Mouse (Mus musculus) left cerebral cortex, postnatal 10 days (tissue): ENCODE results near the gene Cacna1g. TPM values are rescaled to one million over a fixed set of nuclear protein-coding genes. Genes with fewer than 3 reads are reported as not detected.
"Not testable (repeated sequence)": the region's sequence is repeated elsewhere in the genome, so short reads cannot be mapped to it uniquely, and the experiment has no call there.

Experiments used
- DNase-seq, 2 experiments: peaks; one replicate each; pipeline ENCODE4 v3.0.0; 2021 to 2022; ENCODE audit warnings: low spot score in 2 of 2, mixed read lengths in 1 of 2; ENCODE audit errors: extremely low spot score in 1 of 2
- intact Hi-C: fragments of 180-260 bp; cut with DNase I; formaldehyde crosslinking; loops from one replicate; pipeline ENCODE4 v1.15.1; 2025
- total RNA-seq, 2 experiments: library from RNA; stranded (reverse); gene quantifications; 2 replicates each; pipeline ENCODE4 v1.2.3; 2021

Gene Cacna1g
- total RNA-seq, 2 experiments from 2014 or later = 143 to 151 TPM

DNA sequence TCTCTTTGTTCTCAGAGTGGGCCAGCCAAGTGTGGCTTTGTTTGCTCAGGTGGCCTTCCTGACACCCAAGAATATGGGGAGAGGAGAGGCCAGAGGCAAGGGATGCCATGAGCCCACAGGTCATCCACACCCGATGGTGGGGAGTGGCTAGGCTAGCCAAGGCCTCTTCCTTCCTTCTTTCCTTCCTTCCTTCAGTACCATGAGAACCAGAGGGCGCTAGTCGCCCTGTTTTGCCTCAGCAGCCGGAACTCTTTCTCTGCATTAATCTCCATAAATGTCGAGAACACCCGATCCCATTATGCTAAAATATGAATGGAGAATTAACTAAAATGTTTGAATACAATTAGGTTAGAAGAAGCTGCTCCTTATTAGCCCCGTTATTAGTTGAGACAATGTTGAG lies 53.7 kb downstream of the Cacna1g start:
- no peak for DNase-seq
- intact Hi-C loops = loop anchor here (5.0 to 10.0 kb wide), 3 partner anchors 52 to 124 kb away; partner anchors contain the start of genes Cacna1g, Rsad1 and Spata20

DNA sequence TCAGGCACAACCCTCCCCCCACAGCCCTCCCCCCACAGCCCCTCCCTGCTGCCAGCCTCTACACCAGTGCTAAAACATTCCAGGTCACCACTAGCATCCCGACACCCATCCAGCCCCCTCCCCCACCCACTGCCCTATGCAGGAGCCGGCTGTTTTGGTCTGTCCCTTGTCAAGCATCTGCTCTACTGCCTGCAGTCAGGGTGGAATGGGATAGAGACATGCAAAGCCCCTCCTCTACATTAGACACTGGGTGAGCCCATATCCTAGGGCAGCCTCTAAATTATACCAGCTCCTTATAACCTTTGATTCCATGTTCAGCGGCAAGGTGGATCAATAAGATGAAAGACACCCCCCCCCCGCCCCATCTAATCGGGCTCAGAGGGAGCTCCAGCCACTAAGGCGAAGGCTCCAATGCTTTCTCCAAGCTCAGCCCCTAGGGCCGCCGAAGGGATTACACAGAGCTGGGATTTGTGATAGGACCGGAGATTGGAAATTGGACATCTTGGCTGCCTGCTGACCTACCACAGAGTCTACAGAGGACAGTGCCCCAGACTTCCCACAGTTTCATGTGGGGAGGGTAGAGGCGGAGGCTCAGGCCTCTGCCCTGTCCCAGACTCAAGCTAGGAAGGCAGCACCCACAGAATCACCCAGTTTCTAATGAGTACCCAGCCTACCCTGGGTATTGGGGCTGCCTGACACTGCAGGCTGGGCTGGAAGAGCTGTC lies 54.8 kb downstream of the Cacna1g start:
- no peak for DNase-seq

DNA sequence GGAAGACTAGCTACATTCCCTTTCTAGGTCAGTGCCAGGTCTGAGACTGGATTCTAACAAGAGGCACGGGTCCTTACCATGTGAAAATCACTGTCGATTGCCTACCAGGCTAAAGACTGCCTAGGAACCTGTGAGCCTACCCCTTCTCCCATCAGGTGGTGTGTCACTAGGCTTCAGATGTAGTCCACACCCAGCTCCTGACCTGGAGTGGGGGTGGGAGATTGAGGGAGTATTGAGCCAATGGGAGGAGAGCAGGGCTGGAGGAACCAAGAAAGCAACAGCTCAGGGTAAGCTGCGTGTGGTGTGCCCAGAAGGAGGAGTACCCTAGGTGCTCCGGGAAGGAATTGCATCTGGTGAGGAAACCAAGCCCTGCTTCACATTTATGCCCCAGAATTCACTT lies 60.0 kb downstream of the Cacna1g start:
- intact Hi-C loops = no loop called here
- no peak for DNase-seq

More for the DNA sequence above, 54.8 kb downstream of the Cacna1g start:
- intact Hi-C loops = no loop called here

DNA sequence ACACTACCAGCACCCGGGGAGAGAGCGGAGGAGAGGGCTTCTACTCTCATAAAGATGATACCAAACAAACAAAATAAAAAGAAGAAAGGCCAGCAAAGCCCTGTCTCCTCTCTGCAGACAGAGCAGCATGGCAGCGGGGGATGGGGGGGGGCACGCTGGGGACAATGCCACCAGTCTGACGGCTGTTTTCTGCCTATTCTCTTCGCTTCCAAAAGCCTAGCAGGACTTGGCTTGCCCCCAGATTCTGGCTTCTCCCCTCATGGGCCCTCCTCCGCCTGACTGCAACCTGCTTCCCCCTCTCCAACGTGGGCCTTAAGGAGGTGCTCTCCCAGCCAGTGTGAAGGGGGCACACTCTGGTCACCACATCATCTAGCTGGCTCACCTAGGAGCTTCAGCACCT lies 60.5 kb downstream of the Cacna1g start:
- DNase-seq = peak in 1 of 2 experiments; percentile 70
- intact Hi-C loops = no loop called here

DNA sequence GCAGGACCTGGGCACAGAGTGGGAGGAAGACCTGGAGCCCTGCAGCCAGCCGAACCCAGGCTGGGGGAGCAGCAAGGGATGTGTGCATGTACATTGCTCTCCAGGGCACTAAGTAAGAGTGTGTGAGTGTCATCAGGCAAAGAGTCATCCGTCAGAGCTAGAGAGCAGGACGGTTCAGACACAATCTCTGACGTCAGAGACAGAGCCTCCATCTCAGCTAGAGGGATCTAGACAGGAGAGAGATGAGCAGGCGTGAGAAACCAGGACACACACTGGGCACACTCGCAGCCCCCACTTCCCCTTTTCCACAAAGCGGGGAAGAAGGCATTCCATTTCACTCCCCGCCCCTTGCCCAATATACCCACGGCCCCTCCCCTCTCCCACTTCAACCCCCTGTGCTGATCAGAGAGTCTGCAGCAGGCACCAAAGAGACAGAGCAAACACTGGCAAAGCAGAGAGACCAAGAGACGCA lies 61.0 kb downstream of the Cacna1g start:
- no peak for DNase-seq
- intact Hi-C loops = no loop called here

DNA sequence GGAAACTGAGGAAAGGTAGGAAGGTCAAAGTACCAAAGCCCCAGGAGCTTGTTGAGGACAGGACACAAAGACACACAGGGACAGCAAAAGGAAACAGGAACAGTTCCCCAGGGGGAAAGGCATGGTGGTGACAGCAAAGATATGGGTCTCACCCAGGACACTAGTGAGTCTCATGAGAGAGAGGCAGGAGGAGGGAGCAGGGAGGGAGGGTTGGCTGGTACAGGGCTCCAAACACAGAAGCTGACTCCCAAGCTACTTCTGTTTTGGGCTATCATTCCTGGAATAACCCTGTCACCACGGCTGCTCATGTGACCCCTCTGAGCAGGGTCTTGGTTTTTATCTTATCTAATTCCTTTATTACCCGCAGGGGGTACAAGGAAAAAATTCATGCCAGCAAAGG lies 61.4 kb downstream of the Cacna1g start:
- DNase-seq = no peak
- intact Hi-C loops = no loop called here

DNA sequence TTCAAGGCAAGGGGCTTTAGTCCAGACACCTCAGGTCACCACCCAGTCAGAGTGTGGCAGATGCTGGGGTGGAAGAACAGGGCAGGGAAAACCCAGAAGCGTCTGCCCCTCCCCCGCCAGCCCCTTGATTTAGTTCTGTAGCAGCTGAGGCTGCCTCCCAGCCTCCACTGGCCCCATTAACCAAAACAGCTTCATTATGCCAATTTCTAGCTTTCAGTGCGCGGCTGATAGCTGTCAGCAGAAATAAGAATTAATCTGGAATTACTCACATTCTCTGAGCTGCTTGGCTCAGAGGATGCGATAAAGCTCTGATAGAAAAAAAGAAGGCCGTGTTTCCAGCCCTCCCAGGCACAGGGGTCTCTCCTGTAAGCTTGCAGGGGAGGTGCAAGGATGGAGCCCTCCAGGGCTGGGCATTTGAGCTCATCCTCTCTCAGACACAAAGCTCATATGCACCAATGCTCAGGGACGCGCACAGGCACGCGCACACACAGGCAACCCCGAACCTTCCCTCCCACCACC lies 66.1 kb downstream of the Cacna1g start:
- intact Hi-C loops = no loop called here
- peak in 1 of 2 experiments; percentile 55 for DNase-seq

DNA sequence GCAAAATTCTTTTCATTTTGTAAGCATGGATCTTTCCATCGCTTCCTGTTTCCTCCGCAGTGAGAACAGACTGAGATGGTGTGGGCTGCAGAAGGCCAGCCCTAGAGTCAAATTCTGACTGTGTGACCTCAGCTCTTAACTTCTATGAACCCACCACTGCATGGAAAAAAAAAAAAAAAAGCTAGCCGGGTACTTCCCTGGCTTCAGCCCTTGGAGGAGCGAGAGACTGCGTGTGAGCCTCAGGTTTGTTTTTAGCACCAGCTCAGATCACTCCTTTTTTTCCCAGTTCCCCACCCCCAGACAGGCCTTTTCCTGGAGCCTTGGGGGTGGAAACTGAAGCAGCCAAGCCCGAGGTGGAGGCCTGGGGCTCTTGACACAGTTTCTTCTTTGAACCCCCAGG lies 68.7 kb downstream of the Cacna1g start:
- intact Hi-C loops = loop anchor here (2.0 kb wide), 1 partner anchor 65 kb away; no protein-coding TSS in a partner anchor
- DNase-seq = no peak

DNA sequence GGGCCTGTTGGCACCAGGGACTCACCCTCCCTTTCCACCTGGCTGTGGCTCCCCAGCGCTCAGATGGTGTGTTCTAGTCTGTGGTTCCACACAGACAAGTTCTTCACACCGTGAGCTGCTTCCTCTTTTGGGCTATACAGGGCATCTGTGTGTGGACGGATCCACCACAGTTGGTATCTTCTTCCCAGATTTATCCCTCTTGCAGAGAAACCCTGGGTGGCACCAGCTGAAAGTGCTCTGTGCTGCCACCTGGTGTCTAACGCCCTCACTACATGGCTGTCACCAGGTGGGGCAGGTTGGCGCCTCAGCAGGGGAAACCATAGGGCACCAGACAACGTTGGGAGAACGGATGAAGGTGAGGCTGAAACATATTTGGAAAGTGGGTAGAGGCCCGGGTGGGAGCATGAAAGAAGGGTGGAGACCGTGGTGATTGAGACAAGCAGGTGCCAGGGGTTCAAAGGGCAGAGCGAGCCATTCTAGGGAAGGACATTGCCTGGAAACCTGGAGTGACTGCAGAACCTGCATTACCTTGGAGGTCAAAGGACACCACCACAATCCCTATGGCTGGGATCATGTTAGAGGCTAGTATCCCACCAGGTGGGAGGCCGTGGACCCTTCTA lies 69.2 kb downstream of the Cacna1g start:
- DNase-seq = peak in 1 of 2 experiments; percentile 81
- intact Hi-C loops = loop anchor here (2.0 kb wide), 1 partner anchor 64 kb away; no protein-coding TSS in a partner anchor

DNA sequence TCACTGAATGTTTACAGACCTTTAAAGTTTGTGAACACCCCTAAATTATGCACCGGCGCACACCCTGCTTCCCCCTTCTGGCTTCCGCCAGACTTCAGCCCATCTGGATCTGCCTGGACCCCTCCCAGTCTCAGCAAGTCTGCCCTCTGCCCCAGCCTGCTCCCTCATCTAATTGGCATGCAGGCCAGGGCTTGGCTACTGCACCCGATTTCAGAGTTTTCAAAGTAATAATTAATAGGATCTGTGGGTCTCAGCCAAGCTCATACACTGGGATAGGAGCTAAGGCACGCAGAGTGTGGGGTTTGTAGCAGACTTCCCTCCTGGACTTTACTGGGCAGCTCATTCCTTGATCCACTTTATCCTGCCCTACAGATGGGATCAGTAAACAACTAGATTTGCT lies 69.8 kb downstream of the Cacna1g start:
- intact Hi-C loops = loop anchor here (2.0 kb wide), 1 partner anchor 63 kb away; no protein-coding TSS in a partner anchor
- DNase-seq = no peak

DNA sequence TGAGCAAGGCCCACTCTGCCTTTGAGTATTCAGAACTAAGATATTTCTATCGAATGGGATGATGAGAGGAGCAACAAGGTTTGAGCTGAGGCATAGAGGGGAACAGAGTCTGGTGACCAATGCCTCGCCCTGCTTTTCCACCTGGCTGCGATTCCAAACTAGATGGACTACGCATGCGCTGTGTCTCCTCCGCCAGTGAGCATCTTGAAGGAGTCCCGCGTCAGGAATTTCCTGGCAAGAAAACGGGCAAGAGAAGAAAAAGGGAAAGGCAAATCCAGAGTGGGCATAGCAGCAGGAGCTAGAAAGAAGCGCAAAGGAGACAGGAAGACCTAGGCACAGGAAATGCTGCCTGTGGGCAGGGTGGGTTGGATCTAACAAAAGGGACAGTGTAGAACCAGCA lies 70.2 kb downstream of the Cacna1g start:
- intact Hi-C loops = loop anchor here (2.0 kb wide), 1 partner anchor 63 kb away; no protein-coding TSS in a partner anchor
- DNase-seq = no peak

DNA sequence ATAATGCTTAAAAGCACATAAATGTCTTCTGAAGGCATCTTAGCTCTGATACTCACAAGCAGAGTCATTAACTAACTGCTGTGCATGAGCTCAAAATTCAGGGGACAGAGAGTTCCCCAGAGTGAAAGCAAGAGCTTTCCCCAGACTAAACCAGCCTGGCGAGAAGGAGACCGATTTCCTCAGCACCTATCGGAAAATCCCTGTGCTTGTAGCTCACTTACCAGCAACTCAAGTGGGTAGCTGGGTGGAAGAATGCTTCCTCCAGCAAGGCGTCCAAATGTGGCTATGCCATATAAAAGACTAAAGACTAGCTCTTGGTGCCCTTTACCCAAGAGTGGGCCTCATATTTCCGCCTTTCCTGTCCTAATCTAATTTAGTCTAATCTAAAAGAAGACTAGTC lies 71.3 kb downstream of the Cacna1g start:
- intact Hi-C loops = no loop called here
- DNase-seq = no peak

DNA sequence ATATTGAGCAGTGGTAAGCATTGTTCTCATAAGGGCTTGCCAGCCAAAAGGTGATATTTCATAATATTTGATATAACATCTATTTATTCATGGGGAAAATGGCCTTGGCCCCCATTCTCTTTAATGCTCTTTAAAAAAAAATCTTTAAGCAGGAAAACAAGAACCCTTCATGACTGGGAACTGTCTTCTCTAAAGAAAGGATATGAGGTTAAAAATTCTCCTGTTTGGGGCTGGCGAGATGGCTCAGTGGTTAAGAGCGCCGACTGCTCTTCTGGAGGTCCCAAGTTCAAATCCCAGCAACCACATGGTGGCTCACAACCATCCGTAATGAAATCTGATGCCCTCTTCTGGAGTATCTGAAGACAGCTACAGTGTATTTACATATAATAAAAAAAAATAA lies 72.0 kb downstream of the Cacna1g start:
- DNase-seq = not testable (repeated sequence)

DNA sequence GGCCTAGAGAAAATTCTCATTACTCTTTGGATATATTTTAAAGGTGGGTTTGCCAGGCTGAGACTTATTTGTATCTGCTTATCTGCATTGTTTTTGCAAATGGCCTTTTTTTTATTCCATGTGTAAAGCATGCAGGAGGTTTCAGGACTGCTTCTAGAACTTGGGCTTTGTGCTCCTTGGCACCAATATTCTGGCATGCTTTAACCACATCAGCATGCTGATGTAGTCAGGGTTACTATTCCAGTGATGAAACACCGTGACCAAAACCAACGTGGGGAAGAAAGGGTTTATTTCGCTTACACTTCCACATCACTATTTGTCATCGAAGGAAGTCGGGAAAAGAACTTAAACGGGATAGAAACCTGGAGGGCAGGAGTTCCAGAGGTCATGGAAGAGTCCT lies 73.0 kb downstream of the Cacna1g start:
- intact Hi-C loops = no loop called here
- DNase-seq = no peak

More for the DNA sequence above, 72.0 kb downstream of the Cacna1g start:
- intact Hi-C loops = not testable (repeated sequence)

DNA sequence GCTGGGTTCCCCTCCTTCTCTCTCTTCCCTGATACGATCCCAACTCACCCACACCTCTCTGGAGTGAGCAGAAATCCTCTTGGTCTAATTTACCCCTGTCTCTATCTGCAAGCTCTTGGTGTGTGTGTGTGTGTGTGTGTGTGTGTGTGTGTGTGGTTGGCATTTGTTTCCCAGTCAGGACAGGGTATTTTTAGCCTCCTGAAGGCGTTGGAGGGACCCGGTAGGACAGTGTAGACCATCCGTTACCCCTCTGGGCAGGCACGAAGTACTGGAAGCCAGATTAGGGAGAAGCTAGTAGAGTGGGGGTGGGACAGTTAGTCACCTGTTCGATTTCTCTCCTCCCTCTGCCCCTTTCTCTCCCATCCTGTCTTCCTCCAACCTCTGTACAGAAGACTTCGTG lies 79.9 kb downstream of the Cacna1g start:
- DNase-seq = no peak
- intact Hi-C loops = no loop called here

DNA sequence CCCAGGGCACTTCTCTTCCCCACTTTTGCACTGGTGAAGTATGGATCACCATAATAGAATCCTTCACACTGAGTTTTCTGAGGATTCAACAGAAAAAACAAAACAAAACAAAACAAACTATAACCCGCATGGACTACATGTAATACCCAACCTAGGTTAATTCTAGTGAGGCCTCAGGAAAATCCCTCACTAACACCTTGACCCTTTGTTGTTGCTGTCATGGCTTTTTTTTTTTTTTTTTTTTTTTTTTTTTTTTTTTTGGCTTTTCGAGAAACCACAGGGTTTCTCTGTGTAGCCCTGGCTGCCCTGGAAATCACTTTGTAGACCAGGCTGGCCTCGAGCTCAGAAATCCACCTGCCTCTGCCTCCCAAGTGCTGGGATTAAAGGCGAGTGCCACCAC lies 80.5 kb downstream of the Cacna1g start:
- DNase-seq, intact Hi-C loops: not testable (repeated sequence)

DNA sequence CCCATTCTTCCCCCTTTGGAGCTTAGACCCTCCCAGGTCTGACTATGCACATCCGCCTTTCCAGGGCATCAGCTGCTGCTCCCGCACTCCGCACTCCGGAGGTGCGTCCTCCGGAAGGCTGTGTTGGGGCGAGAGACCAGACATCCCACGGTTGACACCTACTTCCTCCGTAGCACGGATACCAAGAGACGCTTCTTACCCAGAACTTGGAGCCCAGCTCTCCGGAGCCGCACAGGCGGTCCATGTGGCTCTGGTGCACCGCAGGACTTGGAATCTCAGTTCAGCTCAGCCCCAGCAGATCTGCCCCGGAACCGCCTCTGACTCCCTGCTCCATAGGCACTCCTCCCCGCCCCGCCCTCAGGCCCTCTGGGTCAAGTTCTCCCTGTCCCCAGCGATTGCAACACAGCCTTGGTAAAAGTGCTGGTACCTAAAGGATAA lies 81.3 kb downstream of the Cacna1g start, which contains the start of gene Abcc3:
Gene Abcc3 (minus strand): TSS at position 326 of the 438 bp plus-strand sequence.
- peak in 1 of 2 experiments; percentile 59 for DNase-seq
- intact Hi-C loops = no loop called here

DNA sequence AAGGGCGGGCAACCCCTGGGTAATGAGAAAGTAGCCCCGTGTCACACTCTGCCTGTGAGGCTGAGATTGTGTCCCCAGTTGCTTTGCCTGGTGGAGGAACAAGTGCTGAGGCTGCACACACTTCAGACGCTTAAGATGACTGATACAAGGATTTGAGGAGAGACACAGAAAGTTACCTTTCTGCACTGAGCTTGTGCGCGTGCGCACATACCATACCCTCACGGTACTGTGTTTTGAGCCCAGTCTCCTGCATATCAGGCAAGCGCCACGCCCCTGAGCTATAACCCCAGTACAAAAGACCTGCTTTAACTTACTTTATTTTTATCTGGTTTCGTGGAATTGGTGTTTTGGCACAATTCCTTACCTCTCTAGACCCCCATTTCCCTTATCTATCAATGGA lies 82.3 kb downstream of the Cacna1g start:
- intact Hi-C loops = no loop called here
- DNase-seq = no peak

DNA sequence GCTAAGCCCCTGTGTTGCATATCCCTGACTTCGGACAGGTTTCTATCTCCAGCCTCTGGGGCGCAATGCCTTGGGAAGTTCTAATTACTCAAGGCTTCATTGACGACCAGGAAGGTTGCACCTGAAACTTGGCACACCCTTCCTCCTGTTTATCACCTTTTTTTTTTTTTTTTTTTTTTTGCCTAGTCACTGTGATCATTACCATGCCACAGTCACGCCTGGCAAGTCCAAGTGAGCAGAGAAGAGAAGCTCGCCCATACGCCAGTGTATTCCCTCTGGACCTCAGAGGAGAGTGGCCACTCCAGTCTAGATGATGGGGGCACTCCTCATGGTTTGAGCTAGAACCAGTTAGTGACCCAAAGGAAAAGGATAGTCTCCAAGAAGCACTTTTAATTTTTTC lies 83.2 kb downstream of the Cacna1g start:
- no peak for DNase-seq
- intact Hi-C loops = no loop called here
